In genomic region chr1:91299026-91299706, GRCm38 (mm10) we compare ENCODE assay signal across 8 mouse cellular contexts. TPM values are rescaled to one million over a fixed set of nuclear protein-coding genes. Genes with fewer than 3 reads are reported as not detected.
DNase-seq lines count a peak whose midpoint lies in the region; ATAC-seq and TF ChIP-seq lines count a peak whose summit lies in the region.

No protein-coding gene starts in this region.

- peak overlapping the region; percentile 90 for H3K4me3 ChIP-seq in cerebellum, adult 2 months (replicated peaks; ENCODE audit: insufficient read depth, low read depth, low read length)
- H3K4me3 ChIP-seq in thymus, adult 2 months (ENCODE audit: control insufficient read depth, insufficient read depth, low read length): peak overlapping the region; percentile 90
- peak overlapping the region; percentile 87 for H3K4me3 ChIP-seq in liver, embryonic 11.5 days (ENCODE audit: low read depth, low read length)

- 81% methylated on average over 13 of the region's 13 CpGs for WGBS in cerebellum, adult 2 months
- 41% methylated on average over 13 of the region's 13 CpGs for WGBS in thymus, adult 2 months
- WGBS in liver, embryonic 11.5 days: 69% methylated on average over 13 of the region's 13 CpGs

- ATAC-seq in liver, embryonic 11.5 days (replicated peaks; ENCODE audit: low FRiP score): no peak

- H3K4me1 ChIP-seq in cerebellum, adult 2 months (ENCODE audit: control insufficient read depth, insufficient read depth, low read length): no peaks in the 10 kb centered on the region; the same call in 1 of the 2 replicates
- peaks cover 8% of the 10 kb centered on the region for H3K4me1 ChIP-seq in thymus, adult 2 months (replicated peaks; ENCODE audit: control insufficient read depth, insufficient read depth, low read length)
- peaks cover 21% of the 10 kb centered on the region for H3K4me1 ChIP-seq in liver, embryonic 11.5 days (replicated peaks; ENCODE audit: control insufficient read depth, insufficient read depth, low read length)

- TF ChIP-seq POLR2A in cerebellum, adult 2 months (IDR thresholded peaks at IDR 0.05; ENCODE audit: borderline replicate concordance, insufficient read depth, low read length): no peak
- TF ChIP-seq POLR2A in thymus, adult 2 months (IDR thresholded peaks at IDR 0.05; ENCODE audit: control insufficient read depth, extremely low read depth, insufficient read depth, low read length, poor library complexity): no peak

- H3K36me3 ChIP-seq in thymus, adult 2 months (ENCODE audit: control insufficient read depth, insufficient read depth, low read length): no peaks in the 10 kb centered on the region
- no peaks in the 10 kb centered on the region; the same call in 1 of the 2 replicates for H3K36me3 ChIP-seq in liver, embryonic 11.5 days (ENCODE audit: control insufficient read depth, insufficient read depth, low read length)

- peak overlapping the region; percentile 71 for H3K9ac ChIP-seq in liver, embryonic 11.5 days (ENCODE audit: low read depth, low read length)

- H3K27ac ChIP-seq in cerebellum, adult 2 months (ENCODE audit: insufficient read depth, low read length): no peak overlapping the region
- no peak overlapping the region for H3K27ac ChIP-seq in thymus, adult 2 months (ENCODE audit: control insufficient read depth, insufficient read depth, low read length)
- peak overlapping the region; percentile 8; the same call in 1 of the 2 replicates for H3K27ac ChIP-seq in liver, embryonic 11.5 days (ENCODE audit: low read depth, low read length)

- no peak for TF ChIP-seq CTCF in cerebellum, adult 2 months (IDR thresholded peaks at IDR 0.05; ENCODE audit: borderline replicate concordance, insufficient read depth, low read depth, low read length)
- no peak for TF ChIP-seq CTCF in thymus, adult 2 months (IDR thresholded peaks at IDR 0.05; ENCODE audit: borderline replicate concordance, control insufficient read depth, extremely low read depth, insufficient read depth, low read length, poor library complexity)

- DNase-seq in cerebellum, adult 2 months: no peak
- no peak for DNase-seq in cerebellum, adult 11-12 months
- no peak for DNase-seq in thymus, adult 2 months
- no peak for DNase-seq in thymus, postnatal 10 days (ENCODE audit: low spot score in 2 of 2)
- no peak for DNase-seq in liver, embryonic 11.5 days (ENCODE audit: low spot score)
- DNase-seq in layer of hippocampus, adult 9-11 months: no peak
- DNase-seq in retina, postnatal 1 day: no peak
- DNase-seq in urinary bladder, adult 2 months (ENCODE audit: low spot score): no peak

- H3K9me3 ChIP-seq in liver, embryonic 11.5 days (ENCODE audit: control insufficient read depth, low read length): no peaks in the 10 kb centered on the region

- H3K27me3 ChIP-seq in cerebellum, adult 2 months (ENCODE audit: control insufficient read depth, insufficient read depth, low read length): no peaks in the 10 kb centered on the region
- no peaks in the 10 kb centered on the region for H3K27me3 ChIP-seq in thymus, adult 2 months (ENCODE audit: control insufficient read depth, insufficient read depth, low read length)
- H3K27me3 ChIP-seq in liver, embryonic 11.5 days (replicated peaks; ENCODE audit: control insufficient read depth, insufficient read depth, low read length): no peaks in the 10 kb centered on the region

- H3K4me2 ChIP-seq in liver, embryonic 11.5 days: peak overlapping the region; percentile 86

RNA-seq across cellular contexts. Expression of gene Scly, which starts 1.0 kb away (rescaled TPM):
- polyA plus RNA-seq in cerebellum, adult 2 months (2012; rRNA removed): 28.7 and 29.9 TPM in 2 replicates
- polyA plus RNA-seq in thymus, adult 2 months (2012; rRNA removed): 25.6 and 25.9 TPM in 2 replicates
- polyA plus RNA-seq in liver, embryonic 11.5 days (2014; fragmentation: Nextera tagmentation; extraction: Ambion mirVana): 36.9 and 37.0 TPM in 2 replicates
- polyA plus RNA-seq in urinary bladder, adult 2 months (2012; rRNA removed): 21.1 and 21.8 TPM in 2 replicates

RNA-seq across cellular contexts. Expression of gene Espnl, which starts 22.7 kb away (rescaled TPM):
- 0.03 and 0.05 TPM in 2 replicates for polyA plus RNA-seq in cerebellum, adult 2 months (2012; rRNA removed)
- 0.71 and 0.85 TPM in 2 replicates for polyA plus RNA-seq in thymus, adult 2 months (2012; rRNA removed)
- 0.05 and 0.10 TPM in 2 replicates for polyA plus RNA-seq in liver, embryonic 11.5 days (2014; fragmentation: Nextera tagmentation; extraction: Ambion mirVana)
- polyA plus RNA-seq in urinary bladder, adult 2 months (2012; rRNA removed): 0.03 and 0.04 TPM in 2 replicates

RNA-seq across cellular contexts. Expression of gene Ube2f, which starts 49.1 kb away (rescaled TPM):
- 70.7 and 72.3 TPM in 2 replicates for polyA plus RNA-seq in cerebellum, adult 2 months (2012; rRNA removed)
- 32.5 and 36.7 TPM in 2 replicates for polyA plus RNA-seq in thymus, adult 2 months (2012; rRNA removed)
- 78.5 and 81.4 TPM in 2 replicates for polyA plus RNA-seq in liver, embryonic 11.5 days (2014; fragmentation: Nextera tagmentation; extraction: Ambion mirVana)
- 54.3 and 68.9 TPM in 2 replicates for polyA plus RNA-seq in urinary bladder, adult 2 months (2012; rRNA removed)

RNA-seq across cellular contexts. Expression of gene Klhl30, which starts 51.6 kb away (rescaled TPM):
- 0.13 and 0.14 TPM in 2 replicates for polyA plus RNA-seq in cerebellum, adult 2 months (2012; rRNA removed)
- polyA plus RNA-seq in thymus, adult 2 months (2012; rRNA removed): 0.68 and 4.0 TPM in 2 replicates
- 0.17 and 0.64 TPM in 2 replicates for polyA plus RNA-seq in liver, embryonic 11.5 days (2014; fragmentation: Nextera tagmentation; extraction: Ambion mirVana)
- 3.4 and 3.8 TPM in 2 replicates for polyA plus RNA-seq in urinary bladder, adult 2 months (2012; rRNA removed)
